Mouse (Mus musculus): ENCODE data around the gene Wrb. TPM values are rescaled to one million over a fixed set of nuclear protein-coding genes. Genes with fewer than 3 reads are reported as not detected.
"Not testable (repeated sequence)": the region's sequence is repeated elsewhere in the genome, so short reads cannot be mapped to it uniquely, and the experiment has no call there.

Gene Wrb
- polyA plus RNA-seq, 1 experiment from 2014 or later: 245 TPM

- Histone ChIP-seq H3K27me3 (ENCODE audit: control insufficient read depth, insufficient read depth, low read depth, low read length) (no peaks in the 10 kb centered on the region), H3K4me1 (ENCODE audit: control insufficient read depth, insufficient read depth, low read length) (peaks cover 27% of the 10 kb centered on the region), H3K9ac (ENCODE audit: low read depth, low read length) (peak overlapping the region; percentile 84), H3K4me3 (ENCODE audit: low read depth, low read length) (peak overlapping the region; percentile 69), H3K27ac (ENCODE audit: low read length) (peak overlapping the region; percentile 99), H3K4me2 (ENCODE audit: low read length) (peak overlapping the region; percentile 93), H3K9me3 (replicated peaks; ENCODE audit: control insufficient read depth, low read length, poor library complexity, severe bottlenecking) (no peaks in the 10 kb centered on the region), H3K36me3 (ENCODE audit: control insufficient read depth, insufficient read depth, low read length) (peaks cover 20% of the 10 kb centered on the region)
- ATAC-seq: no peak
- 5% methylated on average over 19 of the region's 19 CpGs for WGBS
These were observed 18.5 kb upstream of the Wrb start for GRCm38 (mm10) chr16:96126684-96127171.

GRCm38 (mm10) chr16:96127288-96127656 is 17.9 kb upstream of the Wrb start:
- ATAC-seq: peak; percentile 79
- WGBS: under 1% methylated on average over 38 of the region's 52 CpGs
- peak overlapping the region; percentile 99 for H3K27ac ChIP-seq (ENCODE audit: low read length)
- peak overlapping the region; percentile 84 for H3K9ac ChIP-seq (ENCODE audit: low read depth, low read length)
- no peaks in the 10 kb centered on the region for H3K9me3 ChIP-seq (replicated peaks; ENCODE audit: control insufficient read depth, low read length, poor library complexity, severe bottlenecking)
- peak overlapping the region; percentile 69 for H3K4me3 ChIP-seq (ENCODE audit: low read depth, low read length)
- H3K4me2 ChIP-seq (ENCODE audit: low read length): peak overlapping the region; percentile 93
- peaks cover 20% of the 10 kb centered on the region for H3K36me3 ChIP-seq (ENCODE audit: control insufficient read depth, insufficient read depth, low read length)
- peaks cover 27% of the 10 kb centered on the region for H3K4me1 ChIP-seq (ENCODE audit: control insufficient read depth, insufficient read depth, low read length)
- H3K27me3 ChIP-seq (ENCODE audit: control insufficient read depth, insufficient read depth, low read depth, low read length): no peaks in the 10 kb centered on the region

GRCm38 (mm10) chr16:96127657-96128344 is 17.4 kb upstream of the Wrb start, which contains the start of gene Hmgn1:
Gene Hmgn1, minus strand, starts transcription at chr16:96127729.
- ATAC-seq: peak; percentile 97
- Histone ChIP-seq H3K4me1 (ENCODE audit: control insufficient read depth, insufficient read depth, low read length) (peaks cover 27% of the 10 kb centered on the region), H3K4me2 (ENCODE audit: low read length) (peak within 1 kb of the TSS; percentile 93), H3K9me3 (replicated peaks; ENCODE audit: control insufficient read depth, low read length, poor library complexity, severe bottlenecking) (no peaks in the 10 kb centered on the region), H3K4me3 (ENCODE audit: low read depth, low read length) (peak within 1 kb of the TSS; percentile 69), H3K9ac (ENCODE audit: low read depth, low read length) (peak within 1 kb of the TSS; percentile 84), H3K27ac (ENCODE audit: low read length) (peak within 1 kb of the TSS; percentile 99), H3K27me3 (ENCODE audit: control insufficient read depth, insufficient read depth, low read depth, low read length) (no peaks in the 10 kb centered on the region), H3K36me3 (ENCODE audit: control insufficient read depth, insufficient read depth, low read length) (peaks cover 20% of the 10 kb centered on the region)
- WGBS: 0% methylated on average over 63 of the region's 72 CpGs

GRCm38 (mm10) chr16:96128466-96128865 is 16.7 kb upstream of the Wrb start:
- peaks cover 15% of the 10 kb centered on the region for H3K36me3 ChIP-seq (ENCODE audit: control insufficient read depth, insufficient read depth, low read length)
- ATAC-seq: no peak
- peak overlapping the region; percentile 99 for H3K27ac ChIP-seq (ENCODE audit: low read length)
- peak overlapping the region; percentile 84 for H3K9ac ChIP-seq (ENCODE audit: low read depth, low read length)
- no peaks in the 10 kb centered on the region for H3K27me3 ChIP-seq (ENCODE audit: control insufficient read depth, insufficient read depth, low read depth, low read length)
- under 1% methylated on average over 9 of the region's 9 CpGs for WGBS
- peak overlapping the region; percentile 69 for H3K4me3 ChIP-seq (ENCODE audit: low read depth, low read length)
- peaks cover 27% of the 10 kb centered on the region for H3K4me1 ChIP-seq (ENCODE audit: control insufficient read depth, insufficient read depth, low read length)
- H3K9me3 ChIP-seq (replicated peaks; ENCODE audit: control insufficient read depth, low read length, poor library complexity, severe bottlenecking): no peaks in the 10 kb centered on the region
- peak overlapping the region; percentile 73 for H3K4me2 ChIP-seq (ENCODE audit: low read length)

GRCm38 (mm10) chr16:96144748-96145109 is 478 bp upstream of the Wrb start:
- H3K4me3 ChIP-seq (ENCODE audit: low read depth, low read length): peak overlapping the region; percentile 91
- H3K4me2 ChIP-seq (ENCODE audit: low read length): peak overlapping the region; percentile 22; the same call in 1 of the 2 replicates
- not testable (repeated sequence) for H3K9me3 ChIP-seq (replicated peaks; ENCODE audit: control insufficient read depth, low read length, poor library complexity, severe bottlenecking); H3K27me3 ChIP-seq (ENCODE audit: control insufficient read depth, insufficient read depth, low read depth, low read length); H3K36me3 ChIP-seq (ENCODE audit: control insufficient read depth, insufficient read depth, low read length); H3K27ac ChIP-seq (ENCODE audit: low read length); H3K9ac ChIP-seq (ENCODE audit: low read depth, low read length)
- ATAC-seq: peak; percentile 33
- WGBS: 30% methylated on average over 6 of the region's 6 CpGs
- peaks cover 17% of the 10 kb centered on the region for H3K4me1 ChIP-seq (ENCODE audit: control insufficient read depth, insufficient read depth, low read length)

- peak overlapping the region; percentile 86 for H3K9ac ChIP-seq (ENCODE audit: low read depth, low read length)
- peaks cover 17% of the 10 kb centered on the region for H3K4me1 ChIP-seq (ENCODE audit: control insufficient read depth, insufficient read depth, low read length)
- H3K36me3 ChIP-seq (ENCODE audit: control insufficient read depth, insufficient read depth, low read length): no peaks in the 10 kb centered on the region
- H3K27me3 ChIP-seq (ENCODE audit: control insufficient read depth, insufficient read depth, low read depth, low read length): no peaks in the 10 kb centered on the region
- H3K27ac ChIP-seq (ENCODE audit: low read length): peak overlapping the region; percentile 79
- H3K9me3 ChIP-seq (replicated peaks; ENCODE audit: control insufficient read depth, low read length, poor library complexity, severe bottlenecking): no peaks in the 10 kb centered on the region
- H3K4me2 ChIP-seq (ENCODE audit: low read length): peak overlapping the region; percentile 87
- peak overlapping the region; percentile 91 for H3K4me3 ChIP-seq (ENCODE audit: low read depth, low read length)
- ATAC-seq: no peak; the same call in 1 of the 2 replicates
- WGBS: 1% methylated on average over 5 of the region's 5 CpGs
These were observed 607 bp downstream of the Wrb start for GRCm38 (mm10) chr16:96145814-96146213.

- H3K9me3 ChIP-seq (replicated peaks; ENCODE audit: control insufficient read depth, low read length, poor library complexity, severe bottlenecking): no peaks in the 10 kb centered on the region
- peaks cover 4% of the 10 kb centered on the region; the same call in 1 of the 2 replicates for H3K36me3 ChIP-seq (ENCODE audit: control insufficient read depth, insufficient read depth, low read length)
- no peak overlapping the region for H3K27ac ChIP-seq (ENCODE audit: low read length)
- 88% methylated on average over 6 of the region's 6 CpGs for WGBS
- no peaks in the 10 kb centered on the region for H3K27me3 ChIP-seq (ENCODE audit: control insufficient read depth, insufficient read depth, low read depth, low read length)
- no peak overlapping the region for H3K4me2 ChIP-seq (ENCODE audit: low read length)
- no peak overlapping the region for H3K9ac ChIP-seq (ENCODE audit: low read depth, low read length)
- H3K4me3 ChIP-seq (ENCODE audit: low read depth, low read length): no peak overlapping the region
- H3K4me1 ChIP-seq (ENCODE audit: control insufficient read depth, insufficient read depth, low read length): peaks cover 17% of the 10 kb centered on the region
- no peak for ATAC-seq
These were observed 3.6 kb downstream of the Wrb start for GRCm38 (mm10) chr16:96148834-96149233.

- Histone ChIP-seq H3K9me3 (replicated peaks; ENCODE audit: control insufficient read depth, low read length, poor library complexity, severe bottlenecking) (no peaks in the 10 kb centered on the region), H3K4me1 (ENCODE audit: control insufficient read depth, insufficient read depth, low read length) (peaks cover 17% of the 10 kb centered on the region), H3K27me3 (ENCODE audit: control insufficient read depth, insufficient read depth, low read depth, low read length) (no peaks in the 10 kb centered on the region), H3K27ac (ENCODE audit: low read length) (no peak overlapping the region), H3K36me3 (ENCODE audit: control insufficient read depth, insufficient read depth, low read length) (peaks cover 8% of the 10 kb centered on the region; the same call in 1 of the 2 replicates), H3K4me3 (ENCODE audit: low read depth, low read length) (no peak overlapping the region), H3K4me2 (ENCODE audit: low read length) (no peak overlapping the region), H3K9ac (ENCODE audit: low read depth, low read length) (no peak overlapping the region)
- WGBS: 78% methylated on average over 9 of the region's 9 CpGs
- no peak for ATAC-seq
These were observed 4.1 kb downstream of the Wrb start for GRCm38 (mm10) chr16:96149311-96149710.

- peaks cover 14% of the 10 kb centered on the region for H3K4me1 ChIP-seq (ENCODE audit: control insufficient read depth, insufficient read depth, low read length)
- no peak overlapping the region for H3K4me2 ChIP-seq (ENCODE audit: low read length)
- peaks cover 12% of the 10 kb centered on the region; the same call in 1 of the 2 replicates for H3K36me3 ChIP-seq (ENCODE audit: control insufficient read depth, insufficient read depth, low read length)
- 80% methylated on average over 4 of the region's 4 CpGs for WGBS
- no peak overlapping the region for H3K4me3 ChIP-seq (ENCODE audit: low read depth, low read length)
- no peak for ATAC-seq
- no peaks in the 10 kb centered on the region for H3K27me3 ChIP-seq (ENCODE audit: control insufficient read depth, insufficient read depth, low read depth, low read length)
- no peaks in the 10 kb centered on the region for H3K9me3 ChIP-seq (replicated peaks; ENCODE audit: control insufficient read depth, low read length, poor library complexity, severe bottlenecking)
- no peak overlapping the region for H3K27ac ChIP-seq (ENCODE audit: low read length)
- no peak overlapping the region for H3K9ac ChIP-seq (ENCODE audit: low read depth, low read length)
These were observed 5.8 kb downstream of the Wrb start for GRCm38 (mm10) chr16:96150995-96151394.

Data from midbrain, embryonic 16.5 days (tissue).